Mouse (Mus musculus): Measurements from ENCODE around the gene Med12.

Gene Med12

GRCm38 (mm10) chrX:101273875-101274738, at the start of gene Med12:
Gene Med12 (plus strand): TSS chrX:101274030.
- DNase-seq: peak; percentile 96

- peak in 1 of 2 experiments; percentile 8 for DNase-seq
These were observed 28.8 kb upstream of the Med12 start for GRCm38 (mm10) chrX:101245011-101245410.

- DNase-seq: peak; percentile 91 to 95
These were observed 19.7 kb upstream of the Med12 start, which contains the start of gene Foxo4 for GRCm38 (mm10) chrX:101253952-101254729. Gene Foxo4 (plus strand): TSS chrX:101254528.

DNA sequence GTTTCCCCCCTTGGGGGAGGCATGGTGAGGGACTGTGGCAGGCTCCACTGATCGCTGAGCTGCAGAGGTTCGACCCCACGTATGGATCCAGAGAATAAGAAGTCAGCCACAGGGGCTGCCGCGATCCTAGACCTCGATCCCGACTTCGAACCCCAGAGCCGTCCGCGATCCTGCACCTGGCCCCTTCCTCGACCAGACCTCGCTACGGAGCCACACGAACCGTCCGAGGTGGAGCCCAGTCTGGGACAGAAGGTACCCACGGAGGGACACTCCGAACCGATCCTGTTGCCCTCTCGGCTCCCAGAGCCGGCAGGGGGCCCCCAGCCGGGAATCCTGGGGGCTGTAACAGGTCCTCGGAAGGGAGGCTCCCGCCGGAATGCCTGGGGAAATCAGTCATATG, 19.1 kb upstream of the Med12 start:
- DNase-seq: peak in 1 of 2 experiments; percentile 21

GRCm38 (mm10) chrX:101256603-101257002, 17.2 kb upstream of the Med12 start:
- DNase-seq: peak in 1 of 2 experiments; percentile 51

- no peak for DNase-seq
These were observed 13.1 kb upstream of the Med12 start for GRCm38 (mm10) chrX:101260441-101261325.

DNA sequence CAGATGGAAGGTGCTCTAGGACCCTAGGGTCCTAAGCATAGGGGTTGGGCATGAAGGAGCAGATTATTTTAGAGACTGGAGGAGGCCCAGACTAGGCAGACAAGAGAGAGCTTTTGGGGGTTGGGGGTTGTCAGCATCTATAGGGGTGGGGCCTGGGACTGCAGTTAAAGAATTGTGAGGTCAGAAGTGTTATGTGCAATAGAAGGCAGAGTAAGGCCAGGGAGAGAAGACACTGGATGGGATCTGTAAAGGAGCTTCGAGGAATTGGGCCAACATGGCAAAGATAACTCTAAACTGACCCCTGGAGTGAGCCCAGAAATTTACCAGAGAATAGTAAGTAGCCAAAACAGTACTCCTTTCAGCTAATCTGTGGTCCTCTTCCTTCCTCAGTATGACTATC, 9.9 kb upstream of the Med12 start, which contains the start of gene Gm614:
TSS of gene Gm614 (minus strand) at position 101 of the 400 bp plus-strand sequence.
- DNase-seq: no peak

DNA sequence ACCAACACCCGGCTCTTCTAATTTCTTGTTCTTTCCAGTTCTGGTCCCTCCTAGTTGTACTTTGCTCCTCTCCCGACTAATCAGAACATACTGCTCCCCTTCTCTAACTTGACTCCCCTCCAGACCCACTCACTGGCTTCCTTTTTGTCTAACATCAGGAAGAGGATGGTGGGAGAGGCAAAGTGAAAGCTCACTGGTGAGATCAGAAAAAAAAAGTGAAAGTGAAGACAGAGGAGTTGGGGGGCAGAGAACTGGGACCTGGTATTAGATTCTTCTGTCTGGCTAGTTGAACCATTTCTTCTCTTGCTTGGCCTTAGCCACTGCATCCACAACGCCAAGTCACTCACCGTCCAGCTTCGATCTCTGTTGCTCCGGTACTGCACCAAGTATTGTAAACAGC, 7.2 kb upstream of the Med12 start:
- no peak for DNase-seq

DNA sequence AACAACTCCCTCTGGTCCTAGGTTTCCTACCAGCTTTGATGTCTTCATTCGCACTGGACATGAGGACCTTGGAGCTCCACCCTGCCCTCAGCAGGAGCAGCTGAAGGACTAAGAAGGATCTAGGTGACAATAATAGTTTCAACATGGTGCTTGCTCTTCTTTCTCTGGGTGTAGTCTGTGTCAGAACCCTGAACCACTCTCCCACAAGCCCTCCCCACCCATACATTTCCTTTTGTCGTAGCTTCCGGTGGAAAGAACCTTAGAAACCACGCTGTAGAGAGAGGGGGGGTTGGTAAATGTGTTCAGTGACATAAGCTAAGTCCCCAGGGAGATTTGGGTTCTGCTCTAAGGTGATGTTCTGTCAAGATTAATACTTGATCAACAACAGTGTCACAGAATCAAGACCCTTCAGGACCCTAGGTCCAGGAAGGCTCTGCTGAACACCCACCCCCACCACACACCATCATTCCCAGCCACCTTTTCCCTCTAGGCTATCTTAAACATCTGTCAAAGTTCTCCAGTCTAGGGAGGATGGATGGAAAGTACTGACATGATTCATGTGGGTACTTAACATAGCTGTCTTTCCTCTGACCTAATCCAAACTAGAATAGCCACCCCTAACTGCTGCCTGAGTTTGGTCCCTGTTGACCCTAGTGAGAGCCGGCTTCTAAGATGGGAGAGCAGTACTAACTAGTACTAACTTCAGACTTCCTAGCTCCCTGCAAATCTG, 5.6 kb upstream of the Med12 start, which contains the start of gene Il2rg:
TSS of gene Il2rg (minus strand) at position 231 of the 730 bp plus-strand sequence.
- DNase-seq: no peak

DNA sequence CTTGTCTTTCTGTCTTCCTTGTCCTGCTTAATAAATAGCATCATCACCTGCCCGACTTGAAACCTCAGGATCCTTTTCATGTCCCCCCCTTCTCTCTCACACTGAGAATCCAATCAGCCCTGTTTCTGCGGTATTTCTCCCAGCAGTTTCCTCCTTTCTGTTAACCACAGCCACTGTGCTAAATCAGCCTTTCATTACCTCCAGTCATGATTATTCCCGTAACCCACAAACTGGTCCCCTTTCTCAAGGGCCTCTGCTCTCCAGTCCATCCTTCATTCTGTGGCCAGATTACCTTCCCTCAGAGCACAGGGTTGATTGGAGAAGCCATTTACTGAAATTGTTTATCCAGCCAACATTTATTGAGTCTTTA, 5.1 kb upstream of the Med12 start, which contains the start of gene Gm20489:
TSS of gene Gm20489 (minus strand) at position 269 of the 370 bp plus-strand sequence.
- no peak for DNase-seq

GRCm38 (mm10) chrX:101273410-101273809, 420 bp upstream of the Med12 start:
- DNase-seq: no peak

- DNase-seq: no peak
These were observed 9.0 kb downstream of the Med12 start for GRCm38 (mm10) chrX:101282813-101283212.

DNA sequence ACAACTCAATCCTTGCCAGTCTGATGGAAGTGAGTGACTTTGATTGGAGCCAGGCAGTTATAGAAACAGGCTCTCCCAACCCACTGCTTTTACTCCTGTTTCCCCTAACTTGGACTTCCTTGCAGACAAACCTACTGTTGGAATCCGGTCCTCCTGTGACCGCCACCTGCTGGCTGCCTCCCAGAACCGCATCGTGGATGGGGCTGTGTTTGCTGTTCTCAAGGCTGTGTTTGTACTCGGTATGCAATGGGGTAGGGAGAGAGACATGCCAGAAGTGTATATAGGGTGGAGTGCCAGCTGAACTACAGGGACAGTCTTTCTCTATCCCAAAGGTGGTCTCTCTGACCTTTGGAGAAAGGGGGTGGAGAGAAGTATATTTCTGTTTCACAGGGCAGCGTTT, 11.7 kb downstream of the Med12 start:
- DNase-seq: peak; percentile 39 to 73

- no peak for DNase-seq
These were observed 12.3 kb downstream of the Med12 start for GRCm38 (mm10) chrX:101285953-101286670.

DNA sequence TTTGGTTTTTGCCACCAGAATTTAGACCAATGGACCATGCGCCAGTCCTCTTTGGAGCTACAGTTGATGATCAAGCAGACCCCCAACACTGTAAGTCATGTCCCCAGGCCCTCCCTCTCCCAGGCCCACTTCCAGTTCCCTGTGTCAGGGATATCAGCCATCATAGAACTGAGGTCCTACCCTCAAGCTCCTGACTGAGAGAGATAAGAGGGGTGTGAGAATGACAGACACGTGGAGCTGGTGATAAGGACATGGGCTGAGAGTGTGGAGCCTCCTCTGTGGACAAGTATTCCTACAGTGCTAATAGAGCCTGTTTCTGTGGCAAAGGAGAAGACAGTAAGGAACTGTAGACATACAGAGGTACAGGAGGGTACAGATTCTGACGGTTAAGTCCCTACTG, 13.7 kb downstream of the Med12 start:
- DNase-seq: no peak

- no peak for DNase-seq
These were observed 14.6 kb downstream of the Med12 start for GRCm38 (mm10) chrX:101288432-101288831.

DNA sequence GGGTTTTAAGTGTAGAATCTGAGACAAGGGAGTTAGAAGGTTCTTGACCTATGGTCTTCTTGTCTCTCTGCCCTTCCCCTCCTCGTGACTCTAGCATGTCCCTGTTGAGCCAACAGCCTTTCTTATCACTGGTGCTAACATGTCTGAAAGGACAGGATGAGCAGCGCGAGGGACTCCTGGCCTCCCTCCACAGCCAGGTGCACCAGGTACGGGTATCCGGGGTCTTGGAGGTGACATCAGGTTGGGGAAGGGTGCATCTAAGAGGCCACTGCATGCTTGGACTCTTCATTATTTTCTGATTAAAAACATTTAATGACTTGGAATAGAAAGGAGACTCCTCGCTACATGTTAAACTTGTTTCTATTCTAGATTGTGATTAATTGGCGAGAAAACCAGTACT, 15.2 kb downstream of the Med12 start:
- no peak for DNase-seq

DNA sequence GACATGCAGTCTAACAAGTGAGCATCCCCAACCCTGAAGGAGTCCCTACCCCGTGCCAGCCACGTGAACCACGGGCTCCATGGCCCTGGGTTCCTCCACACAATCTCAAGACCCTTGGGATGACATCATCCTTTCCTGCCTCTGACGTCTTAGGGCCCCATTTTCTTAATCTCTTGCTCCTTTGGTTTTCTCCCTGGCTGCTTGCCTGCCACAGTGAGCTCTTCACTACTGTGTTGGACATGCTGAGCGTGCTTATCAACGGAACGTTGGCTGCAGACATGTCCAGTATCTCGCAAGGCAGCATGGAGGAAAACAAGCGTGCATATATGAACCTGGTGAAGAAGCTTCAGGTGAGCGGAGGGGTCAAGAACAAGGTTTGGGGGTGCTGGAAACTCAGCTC, 16.3 kb downstream of the Med12 start:
- no peak for DNase-seq

GRCm38 (mm10) chrX:101299055-101299454, 25.2 kb downstream of the Med12 start, which contains the start of gene Nlgn3:
Gene Nlgn3 (plus strand): TSS chrX:101299168.
- no peak for DNase-seq

GRCm38 (mm10) chrX:101299473-101300426, 25.9 kb downstream of the Med12 start:
- DNase-seq: no peak
